Mouse (Mus musculus): ENCODE results near the gene Bmp10. TPM values are rescaled to one million over a fixed set of nuclear protein-coding genes. Genes with fewer than 3 reads are reported as not detected.

Gene Bmp10
- polyA plus RNA-seq, 1 experiment, result not detected

DNA sequence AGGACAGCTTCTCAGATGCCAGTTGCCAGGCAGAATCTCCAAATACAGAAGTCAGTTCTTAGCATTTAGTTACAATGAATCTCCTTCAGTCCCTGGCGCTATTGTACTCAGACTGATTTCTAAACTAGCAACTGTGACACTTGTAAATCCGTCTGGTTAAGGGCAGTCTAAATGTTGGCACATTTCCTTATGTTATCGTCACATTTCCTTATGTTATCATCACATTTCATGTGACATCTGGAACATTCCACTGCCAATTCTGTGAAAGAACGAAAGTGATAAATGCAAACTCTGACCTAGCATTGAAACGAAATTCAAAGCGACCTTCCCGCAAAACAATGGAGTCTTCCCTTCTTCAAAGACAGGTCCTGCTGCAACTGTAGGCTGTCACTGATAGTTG is 16.4 kb downstream of the Bmp10 start:
- H3K79me2 ChIP-seq (ENCODE audit: control insufficient read depth, insufficient read depth), result no peaks in the 10 kb centered on the region
- H3K36me3 ChIP-seq (ENCODE audit: control insufficient read depth, insufficient read depth), result no peaks in the 10 kb centered on the region
- peaks cover 36% of the 10 kb centered on the region for H3K27me3 ChIP-seq (ENCODE audit: control insufficient read depth, insufficient read depth, insufficient read length)
- H3K4me3 ChIP-seq, result no peak overlapping the region
- TF ChIP-seq REST (IDR thresholded peaks at IDR 0.05; ENCODE audit: insufficient read depth, insufficient read length), result no peak
- no peak for TF ChIP-seq POLR2A (IDR thresholded peaks at IDR 0.05; ENCODE audit: insufficient read length, low read depth)
- no peak for TF ChIP-seq USF1 (IDR thresholded peaks at IDR 0.05; ENCODE audit: low read depth)
- TF ChIP-seq MYOG (IDR thresholded peaks at IDR 0.05; ENCODE audit: control insufficient read depth in 1 of 3, insufficient read depth in 1 of 3, insufficient read length in 2 of 3, low read depth in 2 of 3), result no peak
- TF ChIP-seq MAX (IDR thresholded peaks at IDR 0.05; ENCODE audit: low read depth), result no peak
- no peak for TF ChIP-seq TCF12 (IDR thresholded peaks at IDR 0.05; ENCODE audit: insufficient read depth, poor library complexity, severe bottlenecking)
- no peak for TF ChIP-seq E2F4 (IDR thresholded peaks at IDR 0.05; ENCODE audit: insufficient read depth)
- TF ChIP-seq POLR2AphosphoS2 (IDR thresholded peaks at IDR 0.05; ENCODE audit: insufficient read length, low read depth), result no peak
- TF ChIP-seq MYOD1 (IDR thresholded peaks at IDR 0.05; ENCODE audit: control insufficient read depth in 1 of 3, insufficient read length in 2 of 3, low read depth in 2 of 3), result no peak
- TF ChIP-seq TCF3 (IDR thresholded peaks at IDR 0.05; ENCODE audit: insufficient read length, low read depth), result no peak
- TF ChIP-seq CEBPB (IDR thresholded peaks at IDR 0.05; ENCODE audit: insufficient read depth, poor library complexity, severe bottlenecking), result no peak
- no peak overlapping the region for H3K4me2 ChIP-seq (ENCODE audit: low read depth)
- H3ac ChIP-seq (ENCODE audit: control insufficient read depth, insufficient read length), result no peak overlapping the region

DNA sequence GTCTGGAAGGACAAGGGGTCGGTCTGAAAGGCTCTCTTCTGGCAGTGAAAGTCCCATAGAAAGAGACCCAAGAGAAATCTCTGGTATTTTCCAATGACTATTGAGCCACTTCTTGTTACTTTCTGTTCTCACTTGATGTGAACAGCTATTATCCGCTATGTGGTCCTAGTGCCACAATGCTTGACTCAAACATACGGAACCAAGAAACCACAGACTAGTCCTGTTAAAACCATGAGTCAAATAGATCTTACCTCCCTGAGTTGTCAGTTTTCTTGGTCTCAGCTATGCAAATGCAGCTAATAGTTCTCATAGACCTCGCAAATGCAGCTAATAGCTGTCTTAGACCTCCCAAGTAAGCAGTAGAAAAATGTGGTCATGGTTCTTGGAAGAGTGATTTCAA is 18.4 kb downstream of the Bmp10 start:
- Histone ChIP-seq H3K4me3 (no peak overlapping the region), H3K79me2 (ENCODE audit: control insufficient read depth, insufficient read depth) (no peaks in the 10 kb centered on the region), H3K36me3 (ENCODE audit: control insufficient read depth, insufficient read depth) (no peaks in the 10 kb centered on the region), H3K27me3 (ENCODE audit: control insufficient read depth, insufficient read depth, insufficient read length) (peaks cover 50% of the 10 kb centered on the region), H3K4me2 (ENCODE audit: low read depth) (no peak overlapping the region), H3ac (ENCODE audit: control insufficient read depth, insufficient read length) (no peak overlapping the region)
- TF ChIP-seq TCF12 (IDR thresholded peaks at IDR 0.05; ENCODE audit: insufficient read depth, poor library complexity, severe bottlenecking) (no peak), REST (IDR thresholded peaks at IDR 0.05; ENCODE audit: insufficient read depth, insufficient read length) (no peak), TCF3 (IDR thresholded peaks at IDR 0.05; ENCODE audit: insufficient read length, low read depth) (no peak), E2F4 (IDR thresholded peaks at IDR 0.05; ENCODE audit: insufficient read depth) (no peak)

DNA sequence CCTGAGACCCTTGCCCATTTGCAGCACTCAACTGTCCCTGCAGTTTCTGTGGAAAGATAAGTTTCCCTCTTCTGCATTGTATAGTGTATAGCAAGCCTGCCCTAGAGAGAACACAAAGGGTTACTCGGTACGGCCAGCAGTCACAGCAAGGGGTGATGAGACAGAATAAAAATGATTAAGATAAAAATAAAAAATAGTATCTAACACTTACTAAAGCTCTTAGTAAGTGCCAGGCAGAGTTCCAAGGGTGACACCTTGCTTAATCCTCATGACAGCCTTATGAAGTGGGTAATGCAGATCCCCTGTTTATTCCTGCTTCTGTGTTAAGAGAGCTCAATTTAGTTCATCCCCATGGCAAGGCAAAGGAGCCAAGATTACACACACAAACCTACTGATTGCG is 20.7 kb downstream of the Bmp10 start:
- no peak for TF ChIP-seq SRF (IDR thresholded peaks at IDR 0.05; ENCODE audit: control insufficient read depth, insufficient read length, low read depth)
- TF ChIP-seq POLR2AphosphoS2 (IDR thresholded peaks at IDR 0.05; ENCODE audit: insufficient read length, low read depth), result no peak
- no peak for TF ChIP-seq TCF12 (IDR thresholded peaks at IDR 0.05; ENCODE audit: insufficient read depth, poor library complexity, severe bottlenecking)
- TF ChIP-seq TCF3 (IDR thresholded peaks at IDR 0.05; ENCODE audit: insufficient read length, low read depth), result no peak
- TF ChIP-seq E2F4 (IDR thresholded peaks at IDR 0.05; ENCODE audit: insufficient read depth), result no peak
- H3K4me3 ChIP-seq, result no peak overlapping the region
- peaks cover 46% of the 10 kb centered on the region for H3K27me3 ChIP-seq (ENCODE audit: control insufficient read depth, insufficient read depth, insufficient read length)

DNA sequence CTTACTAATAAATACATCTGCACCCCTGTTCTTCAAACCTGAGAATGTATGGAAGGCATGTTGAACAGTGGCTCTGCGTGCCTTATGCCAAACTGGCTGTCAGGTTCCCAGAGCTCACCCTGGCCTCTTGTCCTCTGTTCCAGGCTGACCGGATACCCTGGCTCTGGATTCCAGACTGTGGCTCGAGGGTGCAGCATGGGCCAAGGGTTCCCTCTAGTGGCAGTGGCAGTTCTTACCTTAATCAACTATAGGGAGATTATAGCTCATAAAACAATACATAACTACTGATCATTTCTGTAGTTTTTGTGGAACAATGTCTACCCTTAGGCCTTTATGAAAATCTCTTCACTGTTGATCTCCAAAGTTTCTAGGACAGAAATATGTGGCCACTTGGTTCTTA is 22.2 kb downstream of the Bmp10 start:
- H3K79me2 ChIP-seq (ENCODE audit: control insufficient read depth, insufficient read depth), result no peaks in the 10 kb centered on the region
- H3K4me3 ChIP-seq, result no peak overlapping the region
- no peak for TF ChIP-seq MYOD1 (IDR thresholded peaks at IDR 0.05; ENCODE audit: control insufficient read depth in 1 of 3, insufficient read length in 2 of 3, low read depth in 2 of 3)
- no peak for TF ChIP-seq POLR2A (IDR thresholded peaks at IDR 0.05; ENCODE audit: insufficient read length, low read depth)
- no peak for TF ChIP-seq CEBPB (IDR thresholded peaks at IDR 0.05; ENCODE audit: insufficient read depth, poor library complexity, severe bottlenecking)
- TF ChIP-seq MAX (IDR thresholded peaks at IDR 0.05; ENCODE audit: low read depth), result no peak
- no peak for TF ChIP-seq TCF12 (IDR thresholded peaks at IDR 0.05; ENCODE audit: insufficient read depth, poor library complexity, severe bottlenecking)
- TF ChIP-seq REST (IDR thresholded peaks at IDR 0.05; ENCODE audit: insufficient read depth, insufficient read length), result no peak
- no peak for TF ChIP-seq MYOG (IDR thresholded peaks at IDR 0.05; ENCODE audit: control insufficient read depth in 1 of 3, insufficient read depth in 1 of 3, insufficient read length in 2 of 3, low read depth in 2 of 3)
- TF ChIP-seq TCF3 (IDR thresholded peaks at IDR 0.05; ENCODE audit: insufficient read length, low read depth), result no peak
- peaks cover 46% of the 10 kb centered on the region for H3K27me3 ChIP-seq (ENCODE audit: control insufficient read depth, insufficient read depth, insufficient read length)
- H3K4me2 ChIP-seq (ENCODE audit: low read depth), result no peak overlapping the region
- H3K36me3 ChIP-seq (ENCODE audit: control insufficient read depth, insufficient read depth), result no peaks in the 10 kb centered on the region
- no peak overlapping the region for H3ac ChIP-seq (ENCODE audit: control insufficient read depth, insufficient read length)

More for the DNA sequence above, 20.7 kb downstream of the Bmp10 start:
- Histone ChIP-seq H3K4me2 (ENCODE audit: low read depth) (no peak overlapping the region), H3K36me3 (ENCODE audit: control insufficient read depth, insufficient read depth) (no peaks in the 10 kb centered on the region), H3K79me2 (ENCODE audit: control insufficient read depth, insufficient read depth) (no peaks in the 10 kb centered on the region), H3ac (ENCODE audit: control insufficient read depth, insufficient read length) (no peak overlapping the region)

DNA sequence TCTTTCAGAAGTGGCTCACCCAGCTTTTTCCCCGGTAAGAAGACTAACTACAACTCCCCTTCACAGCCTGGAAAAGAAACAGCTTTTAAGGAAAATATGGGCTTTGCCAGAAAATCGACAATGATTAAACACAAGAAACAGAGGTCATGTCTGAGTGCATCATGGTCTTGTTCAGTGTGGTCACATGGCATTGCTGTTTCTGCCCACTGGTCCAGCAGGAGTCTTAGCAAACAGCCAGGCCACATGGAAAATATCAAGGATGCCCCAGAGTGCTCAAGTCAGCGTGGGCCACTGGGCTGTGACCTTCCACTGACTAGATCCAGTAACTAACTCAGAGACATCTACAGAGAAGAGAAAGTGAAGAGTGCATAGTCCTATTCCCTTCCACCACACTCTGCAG is 23.0 kb downstream of the Bmp10 start:
- no peak overlapping the region for H3ac ChIP-seq (ENCODE audit: control insufficient read depth, insufficient read length)
- H3K4me2 ChIP-seq (ENCODE audit: low read depth), result no peak overlapping the region
- H3K4me3 ChIP-seq, result no peak overlapping the region
- no peaks in the 10 kb centered on the region for H3K79me2 ChIP-seq (ENCODE audit: control insufficient read depth, insufficient read depth)
- no peak for TF ChIP-seq USF1 (IDR thresholded peaks at IDR 0.05; ENCODE audit: low read depth)
- TF ChIP-seq SRF (IDR thresholded peaks at IDR 0.05; ENCODE audit: control insufficient read depth, insufficient read length, low read depth), result no peak
- no peak for TF ChIP-seq MYOD1 (IDR thresholded peaks at IDR 0.05; ENCODE audit: control insufficient read depth in 1 of 3, insufficient read length in 2 of 3, low read depth in 2 of 3)
- TF ChIP-seq POLR2AphosphoS2 (IDR thresholded peaks at IDR 0.05; ENCODE audit: insufficient read length, low read depth), result no peak
- TF ChIP-seq CEBPB (IDR thresholded peaks at IDR 0.05; ENCODE audit: insufficient read depth, poor library complexity, severe bottlenecking), result no peak
- TF ChIP-seq TCF3 (IDR thresholded peaks at IDR 0.05; ENCODE audit: insufficient read length, low read depth), result no peak
- no peak for TF ChIP-seq MYOG (IDR thresholded peaks at IDR 0.05; ENCODE audit: control insufficient read depth in 1 of 3, insufficient read depth in 1 of 3, insufficient read length in 2 of 3, low read depth in 2 of 3)
- no peak for TF ChIP-seq E2F4 (IDR thresholded peaks at IDR 0.05; ENCODE audit: insufficient read depth)
- no peak for TF ChIP-seq TCF12 (IDR thresholded peaks at IDR 0.05; ENCODE audit: insufficient read depth, poor library complexity, severe bottlenecking)
- no peak for TF ChIP-seq REST (IDR thresholded peaks at IDR 0.05; ENCODE audit: insufficient read depth, insufficient read length)
- TF ChIP-seq POLR2A (IDR thresholded peaks at IDR 0.05; ENCODE audit: insufficient read length, low read depth), result no peak
- no peak for TF ChIP-seq MAX (IDR thresholded peaks at IDR 0.05; ENCODE audit: low read depth)
- H3K27me3 ChIP-seq (ENCODE audit: control insufficient read depth, insufficient read depth, insufficient read length), result peaks cover 40% of the 10 kb centered on the region
- H3K36me3 ChIP-seq (ENCODE audit: control insufficient read depth, insufficient read depth), result no peaks in the 10 kb centered on the region
